Mouse (Mus musculus) neutrophil, adult 5-6 weeks (primary cell): ENCODE data around the gene Ppa1. TPM values are rescaled to one million over a fixed set of nuclear protein-coding genes. Genes with fewer than 3 reads are reported as not detected.

Source experiments
- ATAC-seq: fragments of 151-379, 151-347 bp; 2 replicates; pipeline ENCODE4 v1.8.0; 2017; ENCODE audit warnings: mild to moderate bottlenecking, moderate TSS enrichment; ENCODE audit not compliant: insufficient number of reproducible peaks, poor library complexity, low FRiP score, severe bottlenecking; ENCODE audit errors: extremely low read depth
- total RNA-seq: library from RNA; stranded (forward); fragments of 200-1000 nt; gene quantifications from 2 replicates; pipeline ENCODE4 v1.2.3, GENCODE M21; 2017

Gene Ppa1
- total RNA-seq, 1 experiment from 2014 or later: 10.0 TPM

GRCm38 (mm10) chr10:61632445-61632844 lies 15.9 kb upstream of the Ppa1 start:
- no peak for ATAC-seq

- no peak for ATAC-seq
These were observed 11.3 kb upstream of the Ppa1 start for GRCm38 (mm10) chr10:61637055-61637454.

- ATAC-seq: no peak
These were observed 8.0 kb upstream of the Ppa1 start for GRCm38 (mm10) chr10:61640363-61640762.

- no peak for ATAC-seq
These were observed 1.8 kb upstream of the Ppa1 start for GRCm38 (mm10) chr10:61646557-61646956.

GRCm38 (mm10) chr10:61648737-61649645 lies 639 bp downstream of the Ppa1 start:
- ATAC-seq: no peak

- ATAC-seq: no peak
These were observed 5.8 kb downstream of the Ppa1 start for GRCm38 (mm10) chr10:61654105-61654504.

- no peak for ATAC-seq
These were observed 6.3 kb downstream of the Ppa1 start for GRCm38 (mm10) chr10:61654691-61655090.

- ATAC-seq: no peak
These were observed 6.8 kb downstream of the Ppa1 start for GRCm38 (mm10) chr10:61655188-61655587.

- ATAC-seq: no peak
These were observed 8.9 kb downstream of the Ppa1 start for GRCm38 (mm10) chr10:61656928-61657882.

- ATAC-seq: peak; percentile 70; the same call in 1 of the 2 replicates
These were observed 9.6 kb downstream of the Ppa1 start for GRCm38 (mm10) chr10:61657985-61658384.

- no peak for ATAC-seq
These were observed 13.5 kb downstream of the Ppa1 start for GRCm38 (mm10) chr10:61661887-61662286.

GRCm38 (mm10) chr10:61662391-61662988 lies 14.1 kb downstream of the Ppa1 start:
- no peak for ATAC-seq

- ATAC-seq: no peak
These were observed 16.8 kb downstream of the Ppa1 start for GRCm38 (mm10) chr10:61665111-61665510.

GRCm38 (mm10) chr10:61665651-61666050 lies 17.3 kb downstream of the Ppa1 start:
- no peak for ATAC-seq

- no peak for ATAC-seq
These were observed 20.9 kb downstream of the Ppa1 start for GRCm38 (mm10) chr10:61669289-61669688.

- ATAC-seq: no peak
These were observed 21.5 kb downstream of the Ppa1 start for GRCm38 (mm10) chr10:61669896-61670295.

- no peak for ATAC-seq
These were observed 22.4 kb downstream of the Ppa1 start for GRCm38 (mm10) chr10:61670758-61671157.

- no peak for ATAC-seq
These were observed 27.6 kb downstream of the Ppa1 start for GRCm38 (mm10) chr10:61675935-61676334.

- no peak for ATAC-seq
These were observed 31.2 kb downstream of the Ppa1 start for GRCm38 (mm10) chr10:61679545-61679944.
